Mouse (Mus musculus) urinary bladder, postnatal 36 days (tissue): Measurements from ENCODE around the gene Igsf9.
A peak's percentile ranks its signal among the peaks of the same experiment; 100 is the strongest.

Source experiments
- DNase-seq, 2 experiments: peaks; one replicate each; pipeline ENCODE4 v3.0.0; 2022; ENCODE audit warnings: low spot score in 2 of 2, mixed read lengths in 1 of 2

The Igsf9 gene

DNA sequence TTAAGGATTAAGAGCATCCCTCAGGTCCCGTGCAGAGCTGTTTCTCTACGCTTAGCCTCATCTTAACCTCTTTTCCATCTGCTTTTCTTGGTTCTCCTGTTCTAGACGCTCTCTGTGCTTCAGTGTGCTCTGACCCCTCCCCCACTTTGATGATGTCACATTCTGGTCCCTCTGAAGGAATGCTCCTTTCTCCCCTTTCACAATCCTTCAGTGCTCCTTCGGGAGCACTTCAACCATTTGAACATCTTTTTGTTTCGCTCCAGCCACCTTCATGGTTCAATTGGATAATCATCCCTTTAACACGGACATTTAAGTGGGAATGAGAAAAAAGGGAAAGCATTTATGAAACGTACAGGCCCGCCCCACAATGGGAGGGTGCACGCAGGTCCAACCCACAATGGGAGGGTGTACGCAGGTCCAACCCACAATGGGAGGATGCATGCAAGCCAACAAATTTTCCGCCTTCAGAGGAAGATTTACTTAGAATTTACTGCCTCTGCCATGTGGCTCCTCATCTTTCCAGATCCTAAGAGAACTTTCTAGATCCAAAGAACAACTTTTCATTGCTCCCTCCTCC is 13.2 kb upstream of the Igsf9 start:
- no peak for DNase-seq

DNA sequence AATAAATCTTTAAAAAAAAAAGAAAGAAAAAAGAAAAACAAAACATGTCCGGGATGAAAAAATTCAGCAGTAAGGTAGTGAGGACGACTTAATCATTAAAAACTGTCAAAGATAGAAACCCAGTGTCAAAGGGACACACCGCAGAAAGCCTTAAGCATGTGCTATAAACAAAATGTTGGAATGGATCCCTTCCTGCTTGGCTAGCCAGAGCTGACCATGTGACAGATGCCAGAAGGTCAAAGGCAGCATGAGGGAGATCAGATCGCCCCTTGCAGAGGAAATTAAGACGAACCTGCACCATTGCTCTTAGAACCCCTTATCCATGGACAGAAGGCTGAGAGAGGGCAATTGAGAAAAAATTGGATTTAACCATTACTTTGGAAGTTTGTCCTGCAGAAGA is 12.2 kb upstream of the Igsf9 start:
- no peak for DNase-seq

DNA sequence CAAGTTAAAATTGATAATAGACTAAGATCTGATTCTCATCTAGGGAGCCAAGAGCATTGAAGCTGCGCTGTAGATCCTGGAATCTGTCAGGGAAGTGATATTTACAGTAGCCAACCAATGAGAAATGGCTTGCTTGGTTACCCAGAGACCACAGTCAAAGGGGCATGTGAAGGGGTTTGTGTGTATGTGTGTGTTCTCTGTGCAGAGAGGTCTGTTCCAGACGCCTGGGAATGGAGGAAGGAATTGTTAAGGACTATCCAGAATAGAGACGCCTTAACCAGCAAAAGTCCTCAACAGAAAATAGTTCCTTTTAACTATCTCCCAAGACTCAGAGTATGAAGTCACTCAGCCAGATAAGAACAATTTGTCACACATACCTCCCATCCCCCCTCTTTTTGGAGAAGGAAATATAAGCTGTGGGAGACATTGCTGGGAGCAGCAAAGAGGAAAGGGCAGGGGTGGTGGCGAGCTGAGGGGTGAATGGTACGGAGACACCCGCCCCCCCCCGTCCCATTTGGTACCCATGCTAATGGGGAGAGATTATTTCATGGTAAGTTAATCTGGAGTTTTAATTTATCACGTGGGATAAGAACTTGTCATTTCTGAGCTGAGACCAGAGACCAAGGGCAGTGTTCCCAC is 11.7 kb upstream of the Igsf9 start:
- no peak for DNase-seq

DNA sequence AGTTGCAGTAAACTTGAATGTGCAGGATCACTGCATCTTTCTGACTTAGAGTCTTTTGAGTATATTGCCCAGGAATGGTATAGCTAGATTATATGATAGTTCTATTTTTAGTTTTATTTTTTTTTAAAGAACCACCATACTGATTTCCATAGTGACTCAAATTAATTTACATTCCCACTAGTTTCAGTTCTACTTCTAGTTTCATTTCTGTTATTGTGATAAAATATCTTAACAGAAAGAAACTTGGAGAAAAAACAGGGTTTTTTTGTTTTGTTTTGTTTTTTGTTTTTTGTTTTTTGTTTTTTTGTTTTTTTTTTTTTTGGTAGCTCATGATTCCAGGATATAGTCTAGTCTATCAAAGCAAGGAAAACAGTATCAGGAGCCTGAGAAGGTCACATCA is 8.7 kb upstream of the Igsf9 start:
- DNase-seq: no peak

DNA sequence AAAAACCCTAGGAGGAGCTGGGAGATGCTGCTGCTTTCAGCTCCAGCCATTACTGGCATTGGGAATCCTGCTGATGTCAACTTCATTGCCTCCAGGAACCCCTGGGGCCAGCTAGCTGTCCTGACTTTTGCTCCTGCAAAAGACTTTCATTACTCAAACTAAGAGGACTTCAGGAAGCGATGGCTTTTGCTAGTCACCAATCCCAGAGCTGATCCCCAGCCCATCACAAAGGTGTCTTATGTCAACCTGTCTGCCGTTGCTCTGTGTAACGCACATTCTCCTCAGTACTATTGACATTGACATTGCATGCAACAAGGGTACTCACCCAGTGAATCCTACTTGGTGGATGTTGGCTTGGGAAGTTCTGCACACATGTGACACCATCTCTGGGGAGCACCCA is 7.4 kb upstream of the Igsf9 start:
- no peak for DNase-seq

DNA sequence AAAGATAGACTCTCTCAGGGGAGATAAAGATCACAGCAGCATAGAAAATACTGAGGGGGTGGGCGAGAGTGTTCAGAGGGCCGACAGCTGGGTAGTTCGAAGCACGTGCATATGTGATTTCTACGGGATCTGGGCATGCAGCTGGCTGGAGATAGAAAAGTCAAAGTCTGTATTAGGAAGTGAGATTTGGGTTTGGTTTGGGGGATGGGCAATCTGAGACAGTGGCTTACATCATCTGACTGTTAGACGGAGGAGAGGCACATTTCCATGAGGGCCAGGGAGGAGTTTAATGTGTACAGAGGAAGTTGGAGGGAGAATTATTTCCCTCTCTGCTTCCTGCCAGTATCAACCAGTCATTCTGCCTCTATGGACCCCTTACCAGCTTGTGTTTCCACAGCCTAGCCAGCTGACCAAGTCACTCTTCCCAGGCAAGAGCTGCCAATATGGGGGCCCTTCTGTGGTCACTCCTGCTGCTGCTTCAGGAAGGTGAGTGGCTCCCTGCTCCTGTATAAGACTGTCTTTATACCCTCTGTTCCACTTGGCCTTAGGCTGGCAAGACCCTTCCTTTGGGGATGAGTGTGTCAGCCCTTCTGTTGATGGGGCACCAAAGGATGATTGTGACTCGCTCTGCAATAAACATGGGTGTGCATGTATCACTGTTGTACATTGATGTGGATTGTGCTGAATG is 6.4 kb upstream of the Igsf9 start, which contains the start of gene Slamf9:
TSS of gene Slamf9 (plus strand) at position 305 of the 688 bp plus-strand sequence.
- DNase-seq: no peak

DNA sequence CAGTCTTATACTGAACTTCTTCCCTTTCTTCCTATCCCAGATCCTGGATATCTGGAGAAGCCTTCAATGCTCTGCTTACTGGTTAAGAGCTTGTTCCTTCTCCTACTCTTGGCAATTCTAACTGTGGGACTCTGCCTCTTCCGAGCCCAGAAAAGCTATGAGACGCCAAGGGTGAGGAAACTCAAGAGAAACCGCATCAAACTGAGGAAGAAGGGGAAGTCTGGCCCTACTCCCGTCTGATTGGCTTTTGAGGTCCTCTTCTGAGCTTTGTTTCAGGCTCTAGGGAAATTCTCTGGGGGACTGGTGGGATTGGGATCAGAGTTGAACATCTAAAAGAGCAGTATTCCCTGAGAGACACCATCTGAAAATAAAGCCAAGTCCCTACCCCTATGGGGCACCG is 3.6 kb upstream of the Igsf9 start:
- DNase-seq: no peak

DNA sequence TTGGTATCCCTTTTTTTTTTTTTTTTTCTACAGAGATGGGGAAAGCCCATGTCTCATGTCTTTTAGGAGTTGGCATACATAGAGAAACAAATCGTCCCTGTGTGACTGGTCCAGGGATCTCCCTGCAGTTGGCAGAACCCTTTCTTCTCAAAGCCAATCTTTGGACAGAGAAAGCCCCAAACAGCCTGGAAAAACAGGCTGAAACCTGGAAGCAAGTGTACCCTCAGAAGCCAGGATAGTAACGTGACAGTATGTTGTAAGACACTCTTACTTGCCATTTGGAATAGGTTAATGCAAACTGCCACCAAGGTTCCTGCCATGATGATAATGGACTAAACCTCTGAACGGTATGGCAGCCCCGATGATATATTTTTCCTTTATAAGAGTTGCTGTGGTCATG is 1.2 kb upstream of the Igsf9 start:
- no peak for DNase-seq

DNA sequence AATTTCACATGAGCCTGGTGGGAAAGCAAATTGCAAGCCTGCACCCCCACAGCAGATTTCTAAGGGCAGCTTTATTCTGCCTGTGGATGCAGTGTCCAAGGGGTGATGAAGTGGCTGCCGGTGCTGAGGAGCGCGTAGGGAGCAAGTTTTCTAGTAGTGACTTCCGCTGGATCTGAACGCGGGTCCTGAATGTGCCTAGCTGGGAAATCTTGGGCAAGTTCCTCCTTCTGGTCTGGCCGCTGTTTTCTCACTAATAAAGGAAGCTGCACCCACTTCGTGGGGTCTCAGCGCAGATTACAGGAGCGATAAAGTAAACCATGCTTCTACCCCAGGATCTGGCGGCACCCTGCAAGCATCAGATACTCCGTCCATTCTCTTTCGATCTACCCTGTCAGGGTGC is 477 bp upstream of the Igsf9 start:
- DNase-seq: no peak

DNA sequence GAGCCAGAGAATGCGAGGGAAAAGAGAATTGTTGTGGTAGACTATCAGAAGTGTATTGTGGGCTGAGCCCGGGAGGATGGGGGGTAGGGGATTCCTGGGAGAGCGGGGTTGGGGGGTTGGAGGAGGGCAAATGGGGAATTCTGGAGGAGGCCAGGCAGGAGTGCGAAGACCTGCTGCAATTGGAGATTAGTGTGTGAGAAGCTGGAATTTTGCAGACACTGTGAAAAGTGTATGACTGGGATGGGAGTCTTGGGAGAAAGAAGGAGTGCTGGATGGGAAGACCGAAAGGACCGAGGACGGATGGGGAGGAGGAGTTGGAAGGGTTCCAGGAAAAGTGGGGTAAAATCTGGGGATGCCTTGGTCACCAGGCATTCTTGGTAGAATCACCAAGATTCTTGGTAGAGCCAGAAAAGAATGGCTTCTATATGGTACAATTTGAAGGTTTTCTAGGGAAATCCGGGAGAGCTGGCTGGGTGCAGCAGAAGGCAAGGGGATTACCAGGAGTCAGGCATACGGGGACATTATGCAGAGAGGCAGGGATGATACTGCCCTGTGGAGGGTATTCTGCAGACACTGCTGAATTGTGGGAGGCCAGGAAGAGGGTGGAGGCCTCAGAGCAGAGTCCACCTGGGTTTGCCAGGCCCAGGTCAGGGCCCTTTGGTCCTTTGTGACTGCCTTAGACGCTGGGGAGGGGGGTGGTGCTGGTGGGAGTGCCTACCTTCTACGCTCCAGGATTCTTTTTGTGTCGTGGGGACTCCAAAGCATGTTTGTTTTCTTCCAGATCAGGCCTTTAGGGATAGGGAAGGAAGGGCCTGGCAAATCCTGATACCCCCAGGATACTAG is 1.2 kb downstream of the Igsf9 start:
- DNase-seq: no peak

DNA sequence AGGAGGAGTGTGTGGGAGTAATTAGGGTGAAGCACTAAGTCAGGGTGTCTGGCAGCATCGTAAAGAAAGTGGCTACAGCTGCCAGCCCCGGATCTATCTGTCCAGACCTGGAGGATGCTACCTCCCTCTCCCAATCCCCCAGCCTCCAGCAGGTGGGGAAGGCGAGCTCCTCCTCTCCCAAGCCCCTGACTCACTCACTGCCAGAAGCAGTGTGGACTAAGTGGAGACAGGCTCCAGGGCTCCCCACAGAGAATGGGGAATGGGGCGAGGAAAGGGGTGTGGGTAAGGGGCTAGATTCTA is 1.7 kb downstream of the Igsf9 start:
- no peak for DNase-seq

DNA sequence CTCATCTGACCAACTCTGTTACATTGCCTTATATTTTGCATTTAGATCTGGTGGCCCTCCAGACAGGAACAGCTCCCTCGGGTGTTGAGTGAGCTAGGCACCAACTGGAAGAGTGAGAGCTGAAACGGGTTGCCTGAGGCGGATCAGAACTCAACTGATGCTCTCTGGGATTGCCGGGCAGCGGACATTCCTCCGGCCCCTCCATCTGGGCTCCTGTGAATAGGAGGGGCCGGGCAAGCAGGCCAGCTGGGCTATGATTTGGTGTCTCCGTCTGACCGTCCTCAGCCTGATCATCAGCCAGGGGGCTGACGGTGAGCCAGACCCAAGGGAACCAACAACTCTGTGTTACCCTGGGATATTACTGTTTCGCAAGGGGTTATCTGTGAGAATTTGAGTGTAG is 2.6 kb downstream of the Igsf9 start:
- DNase-seq: no peak

DNA sequence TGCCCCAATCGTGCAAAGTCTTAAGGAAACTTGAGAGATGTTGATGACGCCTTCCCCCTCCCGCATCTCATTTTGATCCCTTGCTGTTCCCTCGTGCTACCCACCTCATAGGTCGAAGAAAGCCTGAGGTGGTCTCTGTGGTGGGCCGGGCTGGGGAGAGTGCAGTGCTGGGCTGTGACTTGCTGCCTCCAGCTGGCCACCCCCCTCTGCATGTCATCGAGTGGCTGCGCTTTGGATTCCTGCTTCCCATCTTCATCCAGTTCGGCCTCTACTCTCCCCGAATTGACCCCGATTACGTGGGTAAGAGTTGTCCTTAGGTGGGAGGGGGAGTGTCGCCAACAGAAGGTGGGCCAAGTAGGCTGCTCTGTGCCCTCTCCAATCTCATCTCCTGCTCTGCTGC is 3.1 kb downstream of the Igsf9 start:
- no peak for DNase-seq

DNA sequence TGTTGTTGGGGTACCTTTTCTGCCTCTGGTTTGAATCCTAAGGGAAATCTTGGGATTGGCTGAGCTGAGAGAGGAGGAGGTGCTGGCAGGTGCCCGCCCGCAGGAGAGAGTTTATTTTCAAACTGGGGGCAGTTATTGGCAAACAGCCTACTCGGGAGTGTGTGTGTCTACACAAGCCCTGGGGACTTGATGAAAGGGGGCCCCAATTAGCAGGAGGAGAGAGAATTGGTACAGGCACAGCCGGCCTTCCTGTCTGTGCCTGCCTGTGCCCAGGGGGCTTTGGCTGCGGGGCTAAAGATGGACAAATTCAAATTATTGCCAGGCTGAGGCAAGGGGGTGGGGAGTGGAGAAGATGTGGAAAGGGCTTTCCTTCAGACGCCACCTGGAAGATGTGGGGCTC is 4.2 kb downstream of the Igsf9 start:
- no peak for DNase-seq

DNA sequence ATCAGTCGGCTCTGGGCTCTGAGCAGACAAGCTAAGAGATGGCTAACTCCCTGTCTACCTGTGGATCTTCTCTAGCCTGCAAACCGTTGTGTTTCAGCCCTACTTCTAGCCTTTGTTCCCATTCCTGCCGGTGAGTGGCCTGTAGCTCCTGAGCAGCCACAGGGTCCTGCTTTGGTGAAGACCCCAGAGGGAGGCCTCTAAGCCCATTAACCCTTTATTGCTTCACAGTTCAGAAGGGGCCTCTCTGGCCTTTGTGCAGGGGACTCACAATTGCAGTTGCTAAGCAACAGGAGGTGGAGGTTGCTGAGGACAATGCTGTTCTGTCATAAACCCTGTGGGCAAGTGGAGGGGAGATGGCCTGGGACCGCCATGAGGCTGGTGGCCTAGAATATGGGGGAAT is 4.6 kb downstream of the Igsf9 start:
- no peak for DNase-seq

DNA sequence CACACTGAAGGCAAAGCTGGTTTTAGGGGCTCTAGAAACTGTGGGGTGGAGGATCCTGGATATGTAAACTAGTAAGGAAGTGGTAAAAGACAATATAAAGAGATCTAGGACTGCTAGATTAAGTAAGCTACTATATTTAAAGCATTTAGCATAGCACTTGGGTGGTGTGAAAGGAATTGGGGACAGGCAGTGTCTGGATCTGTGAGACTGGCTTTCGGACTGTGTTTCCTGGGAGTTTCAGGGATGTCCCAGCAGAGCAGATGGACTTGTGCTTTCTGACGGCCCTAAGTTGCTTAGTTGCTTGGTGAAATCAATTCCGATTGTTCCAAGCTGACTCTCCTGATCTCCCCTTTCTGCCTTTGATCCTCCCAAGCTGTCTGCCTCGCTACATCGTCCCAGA is 5.1 kb downstream of the Igsf9 start:
- no peak for DNase-seq

DNA sequence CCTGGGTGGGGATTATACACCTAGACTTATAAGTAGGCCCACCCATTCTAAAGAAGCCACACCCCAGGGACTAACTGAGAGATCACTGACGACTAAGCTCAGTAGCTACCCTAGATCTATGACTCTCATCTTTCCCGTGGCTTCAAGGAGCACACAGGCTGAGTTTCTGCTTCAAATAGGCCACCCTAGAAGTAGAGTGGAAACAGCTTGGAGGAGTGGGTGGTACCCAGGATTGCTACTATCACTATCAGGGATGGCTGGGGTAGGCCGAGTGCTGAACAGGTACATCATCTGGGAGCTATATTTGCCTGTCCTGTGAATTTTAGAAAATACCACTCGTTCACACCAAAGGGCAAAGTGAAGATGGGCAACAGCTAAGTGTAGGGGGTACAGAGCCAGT is 6.3 kb downstream of the Igsf9 start:
- no peak for DNase-seq

DNA sequence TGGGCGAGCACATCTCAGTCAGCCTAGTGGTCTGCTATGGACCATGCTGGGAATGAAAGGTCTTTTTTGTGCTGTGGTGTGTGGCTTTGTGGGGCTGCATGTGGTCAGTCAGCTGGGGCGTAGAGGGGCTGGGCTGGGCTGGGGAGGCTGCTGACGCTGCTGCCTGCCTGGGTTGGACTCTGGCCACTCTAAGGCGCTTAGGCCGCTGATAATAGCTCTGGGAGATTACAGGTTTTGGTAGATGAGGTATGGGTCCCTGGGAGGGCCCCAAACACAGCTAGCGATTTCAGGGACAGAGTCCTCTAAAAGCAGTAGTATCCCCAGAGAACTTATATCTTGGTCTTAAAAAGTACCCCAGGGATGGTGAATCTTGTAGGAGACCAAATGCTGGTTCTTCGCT is 7.2 kb downstream of the Igsf9 start:
- DNase-seq: no peak

DNA sequence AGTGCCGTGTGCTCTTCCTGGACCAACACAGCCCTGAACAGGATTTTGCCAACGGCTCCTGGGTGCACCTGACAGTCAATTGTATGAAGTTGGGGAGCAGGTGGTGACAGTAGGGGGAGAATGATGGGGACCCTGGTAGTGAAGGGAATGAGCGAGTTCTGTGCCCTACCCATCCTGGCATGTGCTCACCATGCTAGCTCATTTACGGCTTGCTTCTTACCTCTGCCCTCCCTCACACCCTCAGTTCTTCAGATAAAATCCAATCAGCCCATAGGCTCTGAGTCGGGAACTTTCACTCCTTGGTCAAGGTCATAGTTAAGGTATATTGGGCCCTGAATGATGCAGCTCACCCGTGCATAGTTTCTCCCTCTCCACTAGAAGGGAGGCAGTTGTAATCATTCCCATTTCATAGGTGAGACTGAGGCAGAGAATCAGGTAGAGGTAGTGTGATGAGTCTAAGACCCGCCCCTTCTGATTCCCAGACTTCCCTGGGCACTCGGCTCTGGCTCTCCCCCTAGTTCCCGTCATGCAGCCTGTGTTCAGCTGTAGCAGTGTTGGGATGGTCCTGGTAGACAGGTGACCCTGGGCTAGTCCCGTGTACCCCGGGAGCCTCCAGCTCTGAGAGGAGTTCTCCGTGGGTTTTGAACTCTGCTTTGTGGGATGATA is 8.1 kb downstream of the Igsf9 start:
- no peak for DNase-seq

DNA sequence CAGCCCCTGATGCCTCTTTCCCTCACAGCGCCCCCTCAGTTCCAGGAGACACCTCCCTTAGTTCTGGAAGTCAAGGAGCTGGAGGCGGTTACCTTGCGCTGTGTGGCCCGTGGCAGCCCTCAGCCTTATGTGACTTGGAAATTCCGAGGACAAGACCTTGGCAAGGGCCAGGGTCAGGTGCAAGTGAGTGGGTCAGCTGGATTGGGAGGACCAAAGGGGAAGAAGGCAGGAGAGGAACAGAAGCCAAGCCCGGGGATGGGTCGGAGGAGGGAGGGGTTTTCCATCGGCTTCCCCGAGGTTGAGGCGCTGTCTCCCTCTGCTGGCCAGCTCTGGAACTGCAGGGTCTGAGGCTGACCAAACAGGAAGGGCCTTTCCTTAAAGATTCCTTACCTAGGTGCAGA is 8.7 kb downstream of the Igsf9 start:
- DNase-seq: peak; percentile 87 to 90

DNA sequence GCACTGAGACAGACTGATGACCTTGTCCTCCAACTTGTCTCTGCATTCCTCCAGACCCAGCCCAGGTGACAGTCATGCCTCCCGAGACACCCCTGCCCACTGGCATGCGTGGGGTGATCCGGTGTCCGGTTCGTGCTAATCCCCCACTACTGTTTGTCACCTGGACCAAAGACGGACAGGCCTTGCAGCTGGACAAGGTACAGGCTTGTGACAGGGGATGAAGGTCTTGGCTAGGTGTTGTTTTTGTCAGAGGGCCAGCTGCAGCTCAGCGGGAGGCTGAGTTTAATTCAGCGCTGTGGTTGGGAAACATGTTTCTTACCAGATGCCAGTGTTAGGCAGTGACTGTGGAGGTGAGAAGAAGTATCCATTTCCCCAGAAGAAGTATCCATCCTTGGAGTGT is 10.5 kb downstream of the Igsf9 start:
- DNase-seq: no peak

DNA sequence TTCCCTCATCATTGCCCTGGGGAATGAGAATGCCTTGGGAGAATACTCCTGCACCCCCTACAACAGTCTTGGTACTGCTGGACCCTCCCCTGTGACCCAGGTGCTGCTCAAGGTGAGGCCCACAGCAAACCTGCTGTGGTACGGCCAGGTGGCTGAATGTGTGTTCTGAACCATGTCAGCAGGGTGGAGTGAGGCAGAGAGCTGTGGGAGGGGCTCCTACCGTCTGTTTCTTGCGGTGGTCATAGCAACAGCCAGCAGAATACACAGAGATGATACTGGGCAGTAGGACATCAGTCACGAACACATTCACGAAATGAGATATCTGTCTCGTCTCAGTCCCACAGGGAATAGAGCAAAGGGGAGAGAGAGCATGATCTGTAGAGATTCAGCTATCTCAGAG is 11.9 kb downstream of the Igsf9 start:
- DNase-seq: no peak
